Mouse (Mus musculus): ENCODE measurements around the gene Colq. TPM values are rescaled to one million over a fixed set of nuclear protein-coding genes. Genes with fewer than 3 reads are reported as not detected.

Gene Colq
- polyA plus RNA-seq, 2 experiments, result 4.3 to 4.9 TPM

GRCm38 (mm10) chr14:31565478-31566212 is 25.5 kb downstream of the Colq start:
- no peak for ATAC-seq (ENCODE audit: low FRiP score, low read depth)
- 38% methylated on average over 9 of the region's 9 CpGs for WGBS
- TF ChIP-seq POLR2A (IDR thresholded peaks at IDR 0.05; ENCODE audit: borderline replicate concordance, extremely low read depth, insufficient read depth, insufficient read length), result no peak
- no peaks in the 10 kb centered on the region for H3K36me3 ChIP-seq (ENCODE audit: control insufficient read depth, insufficient read depth, low read length)
- H3K27ac ChIP-seq (replicated peaks; ENCODE audit: low read depth, low read length), result peak overlapping the region; percentile 22; the same call in 1 of the 2 replicates
- no peak overlapping the region for H3K4me3 ChIP-seq (replicated peaks; ENCODE audit: low read length)
- DNase-seq (ENCODE audit: low spot score), result no peak
- peaks cover 20% of the 10 kb centered on the region; the same call in 1 of the 2 replicates for H3K4me1 ChIP-seq (ENCODE audit: control insufficient read depth, insufficient read depth, low read length)
- H3K9me3 ChIP-seq (ENCODE audit: control insufficient read depth, low read length), result no peaks in the 10 kb centered on the region
- no peak overlapping the region for H3K4me2 ChIP-seq (replicated peaks; ENCODE audit: low read depth, low read length, severe bottlenecking)
- no peak overlapping the region for H3K9ac ChIP-seq (ENCODE audit: low read depth, low read length, severe bottlenecking)
- H3K27me3 ChIP-seq (ENCODE audit: control insufficient read depth, insufficient read depth, low read length), result no peaks in the 10 kb centered on the region

DNA sequence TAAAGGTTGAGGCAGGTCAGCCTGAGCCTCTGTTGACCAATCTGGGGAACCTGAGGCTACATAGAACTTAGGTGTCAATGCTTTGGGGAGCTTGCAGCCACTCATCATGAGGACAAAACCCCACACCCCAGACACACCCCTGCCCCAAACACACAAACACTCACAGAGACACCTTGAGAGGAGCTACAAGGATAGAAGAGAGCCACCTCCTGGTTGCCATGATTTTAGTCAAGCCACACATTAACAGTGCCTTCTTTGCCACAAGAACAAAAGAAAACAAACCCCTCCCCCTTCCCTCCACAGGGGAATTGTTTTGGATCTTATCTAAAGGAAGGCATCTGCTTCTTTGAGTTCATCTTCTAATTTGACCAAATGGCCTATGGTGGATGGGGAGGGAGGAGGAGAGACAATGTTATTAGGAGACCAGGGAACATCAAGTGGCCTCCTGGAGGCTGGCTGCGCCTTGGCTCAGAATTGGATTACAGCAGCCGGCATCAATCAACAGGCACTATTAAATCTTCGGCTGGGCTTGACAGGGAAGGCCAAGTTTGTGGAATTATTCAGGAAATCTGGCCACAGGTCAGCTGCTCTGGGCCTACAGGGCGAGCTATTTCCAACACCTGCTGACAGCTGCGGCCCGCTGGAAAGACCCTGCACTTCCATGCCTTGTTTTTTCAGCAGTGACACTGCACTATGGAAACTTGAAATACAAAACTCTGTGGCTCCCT is 26.5 kb downstream of the Colq start:
- peak overlapping the region; percentile 22 for H3K27ac ChIP-seq (replicated peaks; ENCODE audit: low read depth, low read length)
- WGBS, result 4% methylated on average over 6 of the region's 6 CpGs
- ATAC-seq (ENCODE audit: low FRiP score, low read depth), result peak; percentile 67

GRCm38 (mm10) chr14:31560886-31561285 is 30.3 kb downstream of the Colq start:
- ATAC-seq (ENCODE audit: low FRiP score, low read depth) (peak; percentile 32; the same call in 1 of the 2 replicates), DNase-seq (ENCODE audit: low spot score) (peak; percentile 79)
- H3K27ac ChIP-seq (replicated peaks; ENCODE audit: low read depth, low read length), result no peak overlapping the region
- H3K4me3 ChIP-seq (replicated peaks; ENCODE audit: low read length), result no peak overlapping the region
- H3K27me3 ChIP-seq (ENCODE audit: control insufficient read depth, insufficient read depth, low read length), result no peaks in the 10 kb centered on the region
- peaks cover 17% of the 10 kb centered on the region for H3K4me1 ChIP-seq (ENCODE audit: control insufficient read depth, insufficient read depth, low read length)
- WGBS, result 29% methylated on average over 5 of the region's 5 CpGs
- H3K4me2 ChIP-seq (replicated peaks; ENCODE audit: low read depth, low read length, severe bottlenecking), result no peak overlapping the region
- H3K36me3 ChIP-seq (ENCODE audit: control insufficient read depth, insufficient read depth, low read length), result no peaks in the 10 kb centered on the region
- H3K9me3 ChIP-seq (ENCODE audit: control insufficient read depth, low read length), result no peaks in the 10 kb centered on the region
- no peak overlapping the region for H3K9ac ChIP-seq (ENCODE audit: low read depth, low read length, severe bottlenecking)
- no peak for TF ChIP-seq POLR2A (IDR thresholded peaks at IDR 0.05; ENCODE audit: borderline replicate concordance, extremely low read depth, insufficient read depth, insufficient read length)

More for the DNA sequence above, 26.5 kb downstream of the Colq start:
- Histone ChIP-seq H3K27me3 (ENCODE audit: control insufficient read depth, insufficient read depth, low read length) (no peaks in the 10 kb centered on the region), H3K4me3 (replicated peaks; ENCODE audit: low read length) (no peak overlapping the region), H3K4me2 (replicated peaks; ENCODE audit: low read depth, low read length, severe bottlenecking) (no peak overlapping the region), H3K36me3 (ENCODE audit: control insufficient read depth, insufficient read depth, low read length) (no peaks in the 10 kb centered on the region), H3K4me1 (ENCODE audit: control insufficient read depth, insufficient read depth, low read length) (peaks cover 21% of the 10 kb centered on the region; the same call in 1 of the 2 replicates), H3K9me3 (ENCODE audit: control insufficient read depth, low read length) (no peaks in the 10 kb centered on the region), H3K9ac (ENCODE audit: low read depth, low read length, severe bottlenecking) (no peak overlapping the region)
- DNase-seq (ENCODE audit: low spot score), result peak; percentile 66
- TF ChIP-seq POLR2A (IDR thresholded peaks at IDR 0.05; ENCODE audit: borderline replicate concordance, extremely low read depth, insufficient read depth, insufficient read length), result no peak

DNA sequence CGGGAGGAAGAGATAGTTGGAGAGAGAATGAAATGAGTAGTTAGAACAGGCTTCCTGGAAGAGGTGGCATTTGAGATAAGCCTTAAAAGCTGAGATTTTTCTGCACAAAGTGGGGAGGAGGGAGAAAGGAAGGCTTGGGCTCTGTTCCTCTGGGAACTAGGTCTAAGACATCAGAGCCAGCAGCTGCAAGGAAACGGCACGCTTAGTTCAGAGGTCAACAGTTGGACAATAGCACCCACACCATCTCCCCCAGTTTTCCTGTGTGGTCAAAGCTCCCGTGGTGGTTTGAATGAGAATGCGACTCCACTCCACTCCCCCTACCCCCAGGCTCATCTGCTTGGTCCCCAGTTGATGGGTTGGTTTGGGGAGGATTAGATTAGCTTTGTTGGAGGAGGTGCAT is 31.9 kb downstream of the Colq start:
- DNase-seq (ENCODE audit: low spot score) (no peak), ATAC-seq (ENCODE audit: low FRiP score, low read depth) (no peak)
- H3K36me3 ChIP-seq (ENCODE audit: control insufficient read depth, insufficient read depth, low read length), result no peaks in the 10 kb centered on the region
- H3K4me1 ChIP-seq (ENCODE audit: control insufficient read depth, insufficient read depth, low read length), result peaks cover 10% of the 10 kb centered on the region; the same call in 1 of the 2 replicates
- H3K9me3 ChIP-seq (ENCODE audit: control insufficient read depth, low read length), result no peaks in the 10 kb centered on the region
- H3K27me3 ChIP-seq (ENCODE audit: control insufficient read depth, insufficient read depth, low read length), result no peaks in the 10 kb centered on the region
- 75% methylated on average over 5 of the region's 5 CpGs for WGBS
- no peak overlapping the region for H3K27ac ChIP-seq (replicated peaks; ENCODE audit: low read depth, low read length)
- H3K9ac ChIP-seq (ENCODE audit: low read depth, low read length, severe bottlenecking), result no peak overlapping the region
- no peak overlapping the region for H3K4me3 ChIP-seq (replicated peaks; ENCODE audit: low read length)
- no peak for TF ChIP-seq POLR2A (IDR thresholded peaks at IDR 0.05; ENCODE audit: borderline replicate concordance, extremely low read depth, insufficient read depth, insufficient read length)
- H3K4me2 ChIP-seq (replicated peaks; ENCODE audit: low read depth, low read length, severe bottlenecking), result no peak overlapping the region

- no peaks in the 10 kb centered on the region for H3K9me3 ChIP-seq (ENCODE audit: control insufficient read depth, low read length)
- peaks cover 10% of the 10 kb centered on the region; the same call in 1 of the 2 replicates for H3K4me1 ChIP-seq (ENCODE audit: control insufficient read depth, insufficient read depth, low read length)
- no peak overlapping the region for H3K4me2 ChIP-seq (replicated peaks; ENCODE audit: low read depth, low read length, severe bottlenecking)
- no peaks in the 10 kb centered on the region for H3K27me3 ChIP-seq (ENCODE audit: control insufficient read depth, insufficient read depth, low read length)
- no peaks in the 10 kb centered on the region for H3K36me3 ChIP-seq (ENCODE audit: control insufficient read depth, insufficient read depth, low read length)
- no peak for TF ChIP-seq POLR2A (IDR thresholded peaks at IDR 0.05; ENCODE audit: borderline replicate concordance, extremely low read depth, insufficient read depth, insufficient read length)
- H3K9ac ChIP-seq (ENCODE audit: low read depth, low read length, severe bottlenecking), result no peak overlapping the region
- no peak for DNase-seq (ENCODE audit: low spot score)
- H3K4me3 ChIP-seq (replicated peaks; ENCODE audit: low read length), result no peak overlapping the region
- no peak overlapping the region for H3K27ac ChIP-seq (replicated peaks; ENCODE audit: low read depth, low read length)
- ATAC-seq (ENCODE audit: low FRiP score, low read depth), result no peak
- WGBS, result 72% methylated on average over 9 of the region's 9 CpGs
Measured at GRCm38 (mm10) chr14:31557784-31558183, 33.4 kb downstream of the Colq start.
